Mouse (Mus musculus) heart, postnatal 0 days (tissue): ENCODE data around the gene 9930021J03Rik. TPM values are rescaled to one million over a fixed set of nuclear protein-coding genes. Genes with fewer than 3 reads are reported as not detected.

Experiments used
- ATAC-seq: fragments of 200-750 bp; cut with Nextera tagmentation; 2 replicates; pipeline ENCODE4 v1.8.0; 2017; ENCODE audit warnings: low read depth, moderate number of reproducible peaks, moderate library complexity; ENCODE audit not compliant: insufficient read depth
- DNase-seq: peaks from one replicate; pipeline ENCODE4 v3.0.0-alpha.2; 2016; ENCODE audit warnings: low spot score
- H3K27ac ChIP-seq: fragments of 300-500 bp; sonication (generic); 2 replicates; pipeline ENCODE4 v1.5.1; 2014; ENCODE audit warnings: low read depth, mild to moderate bottlenecking
- H3K27me3 ChIP-seq: fragments of 300-500 bp; sonication (generic); 2 replicates; pipeline ENCODE4 v1.6.1; 2014; ENCODE audit warnings: low read length, mixed read lengths; ENCODE audit not compliant: control insufficient read depth, insufficient read depth
- H3K36me3 ChIP-seq: fragments of 300-500 bp; sonication (generic); replicated peaks from 2 replicates; pipeline ENCODE4 v1.6.1; 2014; ENCODE audit warnings: low read length, mixed read lengths; ENCODE audit not compliant: control insufficient read depth, insufficient read depth
- H3K4me1 ChIP-seq: fragments of 300-500 bp; sonication (generic); 2 replicates; pipeline ENCODE4 v1.6.1; 2014; ENCODE audit warnings: antibody characterized with exemption; ENCODE audit not compliant: control insufficient read depth, insufficient read depth
- H3K4me2 ChIP-seq: fragments of 300-500 bp; sonication (generic); 2 replicates; pipeline ENCODE4 v1.6.1; 2014; ENCODE audit warnings: low read depth, mild to moderate bottlenecking, low read length, moderate library complexity
- H3K4me3 ChIP-seq: fragments of 300-500 bp; sonication (generic); 2 replicates; pipeline ENCODE4 v1.5.1; 2014; ENCODE audit warnings: low read depth, low read length
- H3K9ac ChIP-seq: fragments of 300-500 bp; sonication (generic); replicated peaks from 2 replicates; pipeline ENCODE4 v1.6.1; 2014; ENCODE audit warnings: low read depth, low read length, mixed read lengths
- H3K9me3 ChIP-seq: fragments of 300-500 bp; sonication (generic); replicated peaks from 2 replicates; pipeline ENCODE4 v1.6.1; 2016; ENCODE audit warnings: low read length; ENCODE audit not compliant: control insufficient read depth
- CTCF ChIP-seq: IDR thresholded peaks from 2 replicates; pipeline ENCODE4 v1.5.1; 2016; ENCODE audit warnings: antibody characterized with exemption, control low read depth, low read depth
- EP300 ChIP-seq: IDR thresholded peaks from 2 replicates; pipeline ENCODE4 v1.6.1; 2016; ENCODE audit warnings: antibody characterized with exemption, low read depth
- WGBS: fragments of 180-500 bp; shearing (Covaris S2); extraction: QIAGEN DNeasy Blood & Tissue Kit; methylation state at CpG from one replicate; pipeline ENCODE4 v1.1.7; 2014; 5-methylcytosine and 5-hydroxymethylcytosine counted together
- polyA plus RNA-seq: library from polyadenylated mRNA; unstranded; fragments of >200 nt; fragmentation: Nextera tagmentation; extraction: Ambion mirVana; gene quantifications from 2 replicates; pipeline ENCODE4 v1.2.1, GENCODE M21; 2015
- total RNA-seq: library from RNA; depleted of rRNA; stranded (reverse); fragments of >200 nt; gene quantifications from 2 replicates; pipeline ENCODE4 v1.2.3, GENCODE M21; 2014; ENCODE audit warnings: low replicate concordance

9930021J03Rik gene
- total and polyA plus RNA-seq, 2 experiments from 2014 or later: 1.9 to 8.6 TPM

GRCm38 (mm10) chr19:29843641-29844035, 37.8 kb upstream of the 9930021J03Rik start:
- WGBS: 39% methylated on average over 5 of the region's 5 CpGs
- Histone ChIP-seq H3K9ac (no peak overlapping the region), H3K36me3 (no peaks in the 10 kb centered on the region), H3K27me3 (no peaks in the 10 kb centered on the region), H3K9me3 (no peaks in the 10 kb centered on the region), H3K4me1 (no peaks in the 10 kb centered on the region), H3K27ac (0 out of 2 replicates have a peak overlapping the region, but pooled peaks have one; percentile 9), H3K4me2 (no peak overlapping the region), H3K4me3 (no peak overlapping the region)
- TF ChIP-seq EP300 (no peak), CTCF (no peak)
- ATAC-seq (no peak), DNase-seq (no peak)

DNA sequence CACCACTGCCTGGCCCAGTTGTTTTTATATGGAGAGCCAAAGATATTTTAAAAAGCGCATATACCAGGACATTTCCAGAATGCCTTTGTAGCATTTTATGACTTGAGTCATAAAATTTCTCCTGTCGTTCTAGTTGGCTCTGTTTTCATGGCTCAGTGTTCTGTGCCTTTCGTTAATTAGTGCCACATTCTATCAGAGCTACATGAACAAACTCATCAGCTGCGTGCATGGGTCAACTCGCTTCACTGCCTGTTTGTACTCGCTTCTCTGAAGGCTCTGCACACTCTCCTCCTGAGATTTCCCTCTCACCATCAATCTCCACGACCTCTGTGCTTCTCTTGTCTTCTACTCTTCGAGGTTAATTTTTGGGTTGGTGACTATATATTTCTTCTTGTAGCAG, 37.2 kb upstream of the 9930021J03Rik start:
- TF ChIP-seq CTCF: no peak
- H3K36me3 ChIP-seq: no peaks in the 10 kb centered on the region
- H3K27ac ChIP-seq: no peak overlapping the region
- no peak overlapping the region for H3K9ac ChIP-seq
- no peak overlapping the region for H3K4me2 ChIP-seq
- DNase-seq (no peak), ATAC-seq (no peak)
- H3K4me3 ChIP-seq: no peak overlapping the region
- no peaks in the 10 kb centered on the region for H3K27me3 ChIP-seq
- H3K4me1 ChIP-seq: no peaks in the 10 kb centered on the region
- 78% methylated on average over 8 of the region's 8 CpGs for whole genome bisulfite sequencing
- H3K9me3 ChIP-seq: no peaks in the 10 kb centered on the region

GRCm38 (mm10) chr19:29840642-29841041, 34.9 kb upstream of the 9930021J03Rik start:
- no peak overlapping the region for H3K4me3 ChIP-seq
- H3K27me3 ChIP-seq: no peaks in the 10 kb centered on the region
- TF ChIP-seq CTCF (no peak), EP300 (no peak)
- ATAC-seq (no peak), DNase-seq (no peak)
- H3K4me1 ChIP-seq: no peaks in the 10 kb centered on the region
- H3K4me2 ChIP-seq: no peak overlapping the region
- H3K36me3 ChIP-seq: no peaks in the 10 kb centered on the region
- H3K9me3 ChIP-seq: no peaks in the 10 kb centered on the region
- no peak overlapping the region for H3K9ac ChIP-seq
- H3K27ac ChIP-seq: no peak overlapping the region
- 83% methylated on average over 4 of the region's 4 CpGs for WGBS

DNA sequence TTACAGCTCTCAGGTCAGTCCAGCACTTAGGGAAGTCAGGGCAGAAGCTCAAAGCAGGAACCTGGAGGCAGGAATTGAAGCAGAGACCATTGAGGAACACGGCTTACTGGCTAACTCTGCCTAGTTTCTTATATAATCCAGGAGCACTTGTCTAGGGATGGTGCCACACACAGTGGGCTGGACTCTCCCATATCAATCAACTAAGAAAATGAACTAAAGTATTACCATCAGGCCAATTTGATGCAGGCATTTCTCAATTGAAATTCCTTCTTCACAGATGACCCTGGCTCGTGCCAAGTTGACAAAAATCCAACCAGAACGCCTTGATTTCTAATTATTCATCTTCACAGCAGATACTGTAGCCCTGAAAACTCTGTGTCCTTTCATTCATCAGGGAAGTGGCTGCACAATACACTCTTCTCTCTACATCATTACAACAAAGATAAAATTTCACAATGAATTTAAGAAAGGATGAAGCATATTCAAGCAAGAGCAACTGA, 32.9 kb upstream of the 9930021J03Rik start:
- TF ChIP-seq CTCF: no peak
- no peak for TF ChIP-seq EP300
- no peaks in the 10 kb centered on the region for H3K4me1 ChIP-seq
- no peaks in the 10 kb centered on the region for H3K9me3 ChIP-seq
- no peak overlapping the region for H3K4me2 ChIP-seq
- no peaks in the 10 kb centered on the region for H3K36me3 ChIP-seq
- no peak for ATAC-seq
- H3K27me3 ChIP-seq: no peaks in the 10 kb centered on the region
- no peak overlapping the region for H3K27ac ChIP-seq
- 63% methylated on average over 3 of the region's 3 CpGs for WGBS
- H3K9ac ChIP-seq: no peak overlapping the region
- no peak for DNase-seq
- H3K4me3 ChIP-seq: no peak overlapping the region

DNA sequence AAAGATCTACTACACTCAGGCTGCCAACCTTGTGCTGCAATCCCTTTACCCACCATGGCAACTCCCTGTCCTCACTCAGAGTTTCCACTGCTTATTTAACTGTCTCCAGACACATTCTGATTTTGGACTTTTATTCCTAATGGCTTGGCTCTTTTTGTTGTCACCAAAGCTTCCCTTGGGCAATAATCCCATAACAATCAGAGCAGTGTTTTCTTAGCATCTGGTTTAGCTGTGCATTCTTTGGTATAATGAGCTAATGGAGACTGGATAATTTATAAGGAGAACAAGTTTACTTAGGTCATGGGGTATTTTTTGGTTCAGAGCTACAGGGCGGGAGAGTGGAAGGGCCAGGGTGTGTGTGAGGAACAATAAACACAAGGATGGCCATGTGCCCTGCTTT, 32.4 kb upstream of the 9930021J03Rik start:
- ATAC-seq: no peak
- no peak for TF ChIP-seq EP300
- no peak for TF ChIP-seq CTCF
- H3K27ac ChIP-seq: no peak overlapping the region

GRCm38 (mm10) chr19:29835364-29836034, 29.7 kb upstream of the 9930021J03Rik start:
- TF ChIP-seq EP300: no peak
- TF ChIP-seq CTCF: no peak
- Histone ChIP-seq H3K9me3 (no peaks in the 10 kb centered on the region), H3K4me1 (no peaks in the 10 kb centered on the region), H3K4me3 (no peak overlapping the region), H3K27me3 (no peaks in the 10 kb centered on the region), H3K27ac (no peak overlapping the region), H3K9ac (no peak overlapping the region), H3K36me3 (no peaks in the 10 kb centered on the region), H3K4me2 (no peak overlapping the region)
- DNase-seq (peak; percentile 6), ATAC-seq (no peak)
- WGBS: 52% methylated on average over 3 of the region's 3 CpGs

More for the DNA sequence above, 32.4 kb upstream of the 9930021J03Rik start:
- Histone ChIP-seq H3K9ac (no peak overlapping the region), H3K4me3 (no peak overlapping the region), H3K36me3 (no peaks in the 10 kb centered on the region), H3K4me2 (no peak overlapping the region), H3K27me3 (no peaks in the 10 kb centered on the region), H3K9me3 (no peaks in the 10 kb centered on the region), H3K4me1 (no peaks in the 10 kb centered on the region)
- 76% methylated on average over 1 of the region's 1 CpGs for WGBS
- no peak for DNase-seq
